Mouse (Mus musculus) lung, postnatal 14 days (tissue): ENCODE results near the gene Xpnpep1.

Experiments used
- DNase-seq: peaks from one replicate; pipeline ENCODE4 v3.0.0; 2021

Gene Xpnpep1

DNA sequence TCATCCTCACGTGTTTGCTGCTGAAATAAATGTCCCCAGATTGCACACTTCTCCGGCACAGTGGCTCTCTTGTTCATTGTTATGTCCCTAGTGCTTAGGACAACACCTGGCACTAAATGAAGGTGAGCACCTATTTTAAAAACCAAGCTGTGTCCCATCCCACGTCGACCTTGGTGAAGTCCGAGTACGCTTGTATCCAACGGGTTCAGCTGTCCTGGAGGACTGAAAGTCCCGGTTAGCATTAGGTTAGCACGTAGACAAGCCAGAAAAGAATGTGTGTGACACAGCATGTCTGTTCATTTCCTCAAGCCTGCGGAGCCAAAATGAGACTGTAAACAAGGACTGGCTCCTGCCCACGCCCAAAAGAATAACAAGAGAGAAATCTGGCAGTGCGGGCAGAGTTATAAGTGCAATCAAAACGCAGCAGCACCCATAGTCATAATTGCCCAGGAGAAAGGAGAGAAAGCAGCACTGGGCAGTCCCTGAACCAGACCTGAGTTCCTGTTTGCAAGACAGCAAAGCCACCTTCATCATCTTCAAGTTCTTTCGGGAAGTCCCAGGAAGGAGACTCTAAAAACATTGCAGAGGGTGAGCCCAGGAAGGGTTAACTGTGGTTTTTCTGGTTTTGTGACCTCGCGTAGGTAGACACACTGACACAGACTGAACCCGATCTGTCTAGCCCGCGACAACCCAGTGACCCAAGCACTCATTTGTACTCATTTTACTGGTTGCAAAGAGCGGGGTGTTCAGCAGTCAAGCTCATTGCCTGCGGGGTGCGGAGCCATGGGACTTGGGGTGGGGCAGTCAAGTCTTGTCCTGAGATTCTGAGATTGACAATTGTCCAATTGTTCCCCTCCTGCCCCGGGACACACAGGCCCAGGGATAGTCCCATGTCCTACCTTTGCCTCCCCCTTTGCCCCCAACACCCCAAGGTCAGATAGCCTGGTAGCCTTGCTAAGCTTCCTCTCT lies at the start of gene Xpnpep1:
Xpnpep1 (minus strand) TSS at position 51 of the 969 bp plus-strand sequence.
- DNase-seq: peak; percentile 50

DNA sequence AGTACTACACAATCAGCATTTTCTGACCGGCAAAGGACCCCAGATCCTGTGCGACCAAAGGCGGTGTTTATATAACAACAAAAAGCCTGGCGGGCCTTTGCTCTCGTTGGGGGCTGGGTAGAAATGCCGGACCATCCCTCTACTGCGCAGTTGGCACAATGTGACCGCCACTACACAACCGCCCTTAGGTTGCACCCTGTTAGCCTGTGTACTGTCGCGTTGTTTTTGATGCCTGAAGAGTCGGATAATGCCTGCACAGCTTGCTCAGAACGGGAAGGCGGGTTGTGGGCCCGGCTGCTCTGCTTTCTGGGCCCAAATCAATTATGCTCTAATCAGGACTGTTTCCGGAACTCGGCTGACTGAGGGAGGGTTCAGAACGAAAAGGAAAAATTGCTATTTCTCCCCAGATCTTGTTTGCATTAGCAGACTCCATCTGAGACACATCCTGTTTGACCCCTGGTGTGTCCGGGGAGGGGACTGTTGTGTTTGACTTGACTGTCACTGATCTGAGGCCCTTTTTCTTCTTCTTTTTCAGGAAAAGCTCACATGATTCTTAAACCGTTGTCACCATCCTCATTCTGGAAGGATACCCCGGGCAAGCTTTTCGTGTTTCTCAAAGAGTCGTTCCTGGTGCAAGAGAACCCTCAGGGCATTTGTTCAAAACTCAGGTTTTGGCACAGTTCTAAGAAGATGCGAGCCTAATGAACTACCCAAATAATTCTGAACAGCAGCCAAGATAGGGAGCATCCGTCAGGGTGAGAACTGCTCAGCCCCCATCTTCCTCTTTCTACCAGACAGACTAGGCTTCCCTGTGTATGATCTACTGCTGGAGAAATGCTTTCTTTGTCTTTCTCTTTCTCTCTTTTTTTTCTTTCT lies 47.5 kb upstream of the Xpnpep1 start:
- peak; percentile 38 for DNase-seq

DNA sequence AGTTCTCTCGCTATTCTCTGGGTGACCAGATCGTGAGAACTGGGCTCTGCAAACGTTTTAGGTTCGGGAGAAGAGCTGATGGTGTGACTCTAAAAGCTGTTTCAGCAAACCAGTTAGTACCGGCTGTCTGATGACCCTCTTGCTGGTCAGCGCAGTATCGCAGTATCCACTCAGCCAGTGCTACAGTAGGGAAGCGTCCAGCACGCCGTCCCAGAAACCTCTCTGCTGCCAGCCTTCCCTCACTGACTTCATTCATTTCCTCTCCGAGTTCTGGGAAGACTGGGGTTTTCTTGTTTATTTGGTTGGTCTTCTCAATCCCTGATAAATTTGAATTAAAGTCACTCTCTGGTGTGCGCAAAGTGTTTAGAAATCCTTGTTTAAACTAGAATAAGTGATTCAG lies 46.8 kb upstream of the Xpnpep1 start:
- peak; percentile 36 for DNase-seq

DNA sequence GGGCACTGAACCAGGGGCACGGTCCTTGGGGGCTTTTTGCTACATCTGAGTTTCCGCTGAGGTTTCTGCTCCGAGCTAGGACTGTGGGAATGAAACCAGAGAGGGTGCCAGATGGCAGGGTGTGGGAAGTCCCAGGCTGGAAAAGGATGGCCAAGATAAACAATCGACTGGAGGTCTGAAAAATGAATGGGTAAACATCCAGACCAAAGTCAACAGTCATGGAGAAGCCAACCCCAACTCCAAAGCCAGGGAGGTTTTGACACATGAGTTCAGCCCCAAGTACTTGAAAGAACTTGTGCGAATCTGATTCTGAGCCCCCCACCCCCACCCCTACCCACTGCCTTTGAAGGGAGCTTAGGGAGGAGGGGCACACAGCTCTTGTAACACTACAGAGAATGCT lies 44.7 kb upstream of the Xpnpep1 start:
- peak; percentile 57 for DNase-seq

DNA sequence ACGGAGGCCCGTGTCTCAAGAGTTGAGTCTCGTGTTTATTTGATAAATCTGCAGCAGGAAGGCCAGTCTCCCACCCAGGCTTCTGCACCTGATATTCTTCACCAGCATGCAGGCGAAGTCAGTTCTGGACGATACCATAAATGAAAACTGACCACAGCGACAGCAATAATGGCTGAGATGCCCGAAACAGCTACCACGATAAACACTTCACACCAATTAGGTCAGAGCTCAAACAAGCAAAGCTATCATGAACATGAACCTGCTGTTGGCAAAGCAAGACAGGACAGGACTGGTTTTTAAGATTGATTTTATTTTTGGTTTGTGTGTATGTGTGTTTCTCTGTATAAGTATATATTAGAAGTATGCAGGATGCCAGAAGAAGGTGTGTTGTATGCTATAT lies 42.8 kb upstream of the Xpnpep1 start:
- no peak for DNase-seq

DNA sequence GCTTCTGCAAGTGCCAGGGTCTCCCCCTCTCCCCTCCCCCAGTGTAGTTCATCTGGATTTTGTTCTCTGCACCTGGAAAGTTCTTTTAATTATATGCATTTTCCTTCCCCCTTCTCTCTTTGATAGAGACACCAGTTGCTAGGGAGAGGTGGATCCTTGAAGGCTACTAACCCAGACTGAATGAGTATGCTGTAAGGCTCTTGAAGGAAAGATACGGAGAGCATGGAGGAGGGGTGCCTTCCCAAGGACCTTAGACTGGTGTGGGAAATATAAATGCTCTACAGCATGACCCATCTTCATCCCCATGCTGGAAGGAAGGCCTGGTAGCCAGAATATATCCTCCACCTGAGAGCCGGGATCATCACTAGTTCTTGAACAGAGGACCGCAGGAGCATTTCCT lies 41.3 kb upstream of the Xpnpep1 start:
- DNase-seq: no peak

DNA sequence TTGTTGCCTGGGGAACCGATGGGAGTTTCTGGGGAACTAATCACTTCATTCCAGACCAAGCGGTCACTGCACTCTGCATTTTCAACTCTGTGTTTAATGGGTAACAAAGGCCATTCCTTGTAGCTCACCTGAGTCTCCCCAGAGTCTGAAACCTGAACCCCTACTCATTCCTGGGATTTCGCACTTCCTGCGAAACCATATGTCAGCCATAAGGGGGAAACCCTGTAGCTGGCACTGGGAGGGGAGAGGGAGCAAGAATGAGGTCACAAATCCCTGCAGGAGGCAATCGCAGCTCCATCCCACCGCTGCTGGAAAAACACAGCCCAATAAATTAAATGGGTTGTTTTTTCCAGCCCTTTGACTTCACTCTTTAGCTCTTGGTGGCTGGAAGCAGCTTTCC lies 40.9 kb upstream of the Xpnpep1 start:
- DNase-seq: no peak

DNA sequence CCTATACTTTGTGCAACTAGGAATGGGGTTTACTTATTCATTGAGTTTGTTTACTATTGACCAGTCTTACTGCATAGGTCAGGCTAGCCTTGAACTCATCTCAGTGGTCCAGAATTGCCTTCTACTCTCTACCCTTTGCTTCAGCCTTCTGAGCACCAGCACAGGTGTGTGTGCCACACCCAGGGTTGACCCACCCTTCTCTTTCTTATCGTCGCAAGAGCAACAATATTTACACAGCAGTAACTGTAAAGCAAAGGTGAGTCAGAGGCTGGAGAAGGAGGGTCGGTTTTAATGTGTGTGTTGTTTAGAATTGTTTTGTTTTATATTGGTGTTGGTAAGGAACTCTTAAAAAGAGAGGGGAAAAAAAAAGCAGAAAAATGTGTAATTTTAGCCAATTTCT lies 40.5 kb upstream of the Xpnpep1 start:
- DNase-seq: no peak

DNA sequence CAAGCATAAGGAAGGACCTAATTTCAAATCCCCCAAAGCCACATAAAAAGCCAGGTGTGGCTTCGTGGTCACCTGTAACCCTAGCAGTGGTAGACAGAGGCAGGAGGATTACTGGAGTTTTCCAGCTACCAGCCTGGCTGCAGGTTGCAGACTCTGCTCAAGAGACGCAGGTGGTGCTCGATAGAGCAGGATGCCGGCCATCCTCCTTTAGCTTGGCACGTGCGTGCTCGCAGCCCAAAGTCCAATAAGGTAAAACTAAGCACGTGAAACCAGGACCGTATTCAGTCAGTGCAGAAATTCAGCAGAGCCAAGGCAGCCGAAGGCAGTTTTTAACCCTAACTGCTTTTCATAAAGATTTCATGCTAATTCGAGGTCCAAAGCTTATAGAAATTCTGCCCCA lies 40.0 kb upstream of the Xpnpep1 start:
- DNase-seq: no peak

DNA sequence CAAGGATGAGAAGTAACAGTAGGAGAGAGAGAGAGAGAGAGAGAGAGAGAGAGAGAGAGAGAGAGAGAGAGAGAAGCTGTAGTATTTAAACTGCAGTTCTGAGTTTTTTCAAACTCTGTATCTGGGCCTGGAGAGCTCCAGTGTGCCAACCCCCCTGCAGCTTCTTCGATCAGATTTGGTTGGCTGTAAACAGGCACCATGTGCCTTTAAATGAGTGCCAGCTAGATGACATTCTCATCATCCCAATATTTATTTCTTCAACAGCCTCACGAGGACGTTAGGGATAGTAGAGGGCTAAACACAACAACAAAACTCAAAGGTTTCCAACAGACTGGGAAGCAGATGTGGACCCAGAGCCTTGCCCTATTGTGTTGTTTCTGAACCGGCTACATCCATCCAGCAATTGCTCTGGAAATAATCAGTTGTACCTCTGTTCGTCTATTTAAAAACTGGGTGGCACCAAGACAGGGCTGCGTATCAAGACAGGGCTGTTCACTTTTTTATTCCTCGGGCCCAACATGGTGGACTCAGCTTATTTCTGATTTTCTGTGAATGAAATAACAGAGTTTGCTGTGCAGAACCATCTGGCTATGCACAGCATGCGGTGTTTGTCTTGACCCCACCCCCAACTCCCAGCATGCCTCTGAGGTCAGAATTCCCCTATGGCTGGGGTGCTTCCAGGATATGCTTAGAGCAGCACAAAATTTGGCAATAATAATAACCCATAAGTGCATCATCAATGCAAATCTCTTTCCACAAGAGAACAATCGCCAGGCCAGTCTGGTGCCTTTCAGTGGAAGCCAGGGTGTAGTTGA lies 38.5 kb upstream of the Xpnpep1 start:
- no peak for DNase-seq

DNA sequence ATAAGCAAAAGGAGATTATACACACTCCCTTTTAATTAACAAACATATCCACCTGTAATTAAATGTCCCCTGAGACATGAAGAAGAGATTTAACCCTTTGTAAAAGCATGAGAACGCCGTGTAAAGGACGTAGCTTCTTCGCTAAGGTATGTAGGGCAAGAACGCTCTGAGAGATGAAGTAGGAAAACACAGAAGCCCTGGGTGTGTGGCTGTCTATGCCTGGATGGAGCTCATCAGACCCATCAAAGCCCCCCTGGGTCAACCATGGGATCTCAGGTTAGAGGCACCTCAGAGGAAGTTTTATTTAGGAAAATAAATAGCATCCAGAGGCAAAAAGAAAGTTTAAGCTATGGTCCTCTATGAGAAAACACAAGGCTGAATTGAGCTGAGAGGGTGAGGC lies 37.3 kb upstream of the Xpnpep1 start:
- DNase-seq: no peak

DNA sequence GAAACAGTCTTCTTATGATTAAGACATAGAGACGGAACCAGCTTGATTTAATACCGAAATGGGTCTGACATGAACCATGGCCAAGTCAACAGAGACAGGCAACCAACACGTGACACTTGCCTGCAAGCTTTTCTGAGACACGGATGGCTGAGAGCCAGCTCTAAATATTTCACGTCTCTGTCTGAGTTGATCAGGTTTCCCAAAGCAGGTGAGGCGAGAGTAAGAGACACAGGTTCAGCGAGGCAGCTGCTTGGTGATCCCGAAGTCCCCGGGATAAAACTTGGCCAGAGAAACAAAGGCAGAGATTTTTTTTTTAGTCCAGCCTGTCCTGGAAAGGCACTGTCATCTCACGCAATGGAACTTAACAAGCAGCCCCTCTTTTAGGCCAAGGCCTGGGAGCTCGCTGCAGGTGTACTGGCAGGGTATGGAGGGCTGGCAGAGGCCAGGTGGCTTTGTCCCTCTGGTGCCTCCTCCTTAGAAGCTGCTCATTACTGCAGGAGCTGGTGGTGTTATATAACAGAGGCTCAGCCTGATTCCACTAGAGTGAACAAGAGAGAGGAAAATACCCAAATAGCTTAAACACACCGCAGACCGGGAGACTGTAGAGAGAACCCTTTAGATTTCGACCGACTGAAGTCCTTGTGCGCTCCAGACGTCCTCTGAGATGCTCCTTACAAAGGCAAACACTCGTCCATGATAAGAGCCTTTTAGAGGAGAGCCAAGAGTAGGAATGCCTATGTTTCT lies 36.4 kb upstream of the Xpnpep1 start:
- peak; percentile 31 for DNase-seq

DNA sequence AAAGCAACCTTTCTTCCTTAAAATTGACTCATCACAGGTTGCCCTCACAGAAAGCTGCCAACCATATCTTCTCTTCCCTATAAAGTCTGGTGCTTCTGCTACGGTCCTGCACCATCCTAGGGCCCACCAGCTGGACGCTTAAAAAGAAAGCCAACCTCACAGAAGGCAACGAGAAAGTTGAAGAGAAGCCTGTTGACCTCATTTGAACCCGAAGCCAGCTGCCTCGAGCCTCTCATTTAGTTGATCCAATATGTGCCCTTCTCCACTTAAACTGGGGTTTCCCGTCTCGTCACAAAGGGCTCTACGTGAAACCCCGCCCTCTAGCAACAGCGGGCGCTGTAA lies 35.9 kb upstream of the Xpnpep1 start:
- no peak for DNase-seq

DNA sequence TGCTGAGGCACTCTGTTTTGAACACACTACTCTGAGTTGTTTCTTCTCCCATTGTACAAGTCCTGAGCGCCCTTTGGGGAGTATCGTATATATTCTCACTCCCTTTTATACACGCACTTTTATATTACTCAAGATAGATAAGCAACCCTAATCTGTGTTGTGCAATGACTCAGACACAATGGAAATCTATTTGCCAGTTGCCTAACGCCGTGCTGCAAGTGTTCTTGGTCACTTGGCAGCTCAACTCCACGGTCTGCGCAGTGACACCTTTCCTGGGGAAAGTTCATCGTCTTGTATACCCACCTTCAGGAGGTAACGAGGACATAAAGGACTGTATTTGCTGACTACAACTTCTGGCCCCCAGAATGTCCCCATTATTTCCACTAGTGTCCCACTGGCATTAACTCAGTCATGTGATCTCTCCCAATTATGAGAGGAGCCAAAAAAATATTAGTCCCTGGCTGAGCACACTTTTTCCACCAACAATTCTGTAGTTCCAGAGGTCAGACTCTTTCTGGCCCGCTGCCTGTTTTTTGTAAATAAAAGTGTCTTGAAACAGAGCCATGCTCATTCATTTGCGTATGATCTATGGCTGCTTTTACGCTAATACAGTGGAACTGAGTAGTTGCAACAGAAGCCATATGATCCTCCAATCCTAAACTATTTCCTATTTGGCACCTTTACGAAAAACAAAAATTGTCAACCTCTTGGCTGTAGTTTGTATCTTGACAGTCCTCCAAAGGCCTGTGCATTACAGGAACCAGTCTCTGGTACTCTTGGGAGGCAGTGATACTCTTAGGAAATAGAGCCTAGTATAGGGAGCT lies 35.1 kb upstream of the Xpnpep1 start:
- DNase-seq: peak; percentile 61

DNA sequence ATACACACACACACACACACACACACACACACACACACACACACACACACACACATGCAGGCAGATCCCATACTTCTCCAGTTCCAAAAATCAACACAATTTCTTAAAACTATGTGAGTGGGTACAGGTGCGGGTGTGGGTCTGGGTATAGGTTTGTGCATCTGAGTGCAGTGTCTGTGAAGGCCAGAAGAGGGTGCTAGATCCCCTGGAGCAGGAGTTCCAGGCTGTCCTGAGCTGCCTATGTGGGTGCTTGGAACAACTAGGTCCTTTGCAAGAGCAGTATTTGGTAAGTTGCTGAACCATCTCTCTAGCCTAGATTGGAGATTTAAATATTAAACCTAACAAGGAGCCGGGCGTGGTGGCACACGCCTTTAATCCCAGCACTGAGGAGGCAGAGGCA lies 33.5 kb upstream of the Xpnpep1 start:
- DNase-seq: no peak

DNA sequence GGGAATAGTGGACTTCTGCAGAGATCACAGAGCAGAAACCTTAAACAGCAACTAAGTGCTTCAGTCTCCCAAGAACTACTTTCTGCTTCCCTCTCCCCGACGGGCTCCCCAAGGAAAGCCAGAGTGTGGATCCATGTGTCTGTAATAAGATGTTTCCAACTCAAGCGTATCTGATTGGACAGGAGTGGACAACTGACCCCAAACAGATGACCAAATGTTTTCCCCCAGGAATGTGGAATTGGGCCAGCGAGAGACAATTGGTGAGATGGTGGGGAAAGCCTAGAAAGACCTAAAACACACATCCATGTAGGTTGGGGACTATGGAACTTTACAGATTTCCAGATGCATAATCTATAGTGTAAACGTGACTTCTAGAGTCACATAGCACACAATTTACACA lies 32.4 kb upstream of the Xpnpep1 start:
- DNase-seq: no peak

DNA sequence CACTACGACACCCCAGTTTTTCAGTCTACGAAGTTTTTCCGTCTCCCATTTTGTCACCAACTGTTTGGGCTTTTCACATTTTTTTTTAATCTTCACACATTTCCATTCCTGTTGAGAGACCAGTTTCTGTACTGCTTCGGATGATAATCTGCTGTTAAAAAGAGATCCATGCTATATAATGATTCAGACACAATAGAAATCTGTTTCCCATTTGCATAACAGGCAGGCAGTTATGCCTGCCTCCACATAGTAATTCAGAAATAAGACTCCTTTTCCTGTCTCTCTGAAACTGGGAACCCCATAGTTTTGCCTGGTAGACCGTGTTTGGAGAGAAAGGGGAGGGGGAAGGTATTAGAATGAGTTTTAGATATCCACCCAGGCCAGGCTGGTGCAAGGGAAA lies 31.6 kb upstream of the Xpnpep1 start:
- DNase-seq: no peak

DNA sequence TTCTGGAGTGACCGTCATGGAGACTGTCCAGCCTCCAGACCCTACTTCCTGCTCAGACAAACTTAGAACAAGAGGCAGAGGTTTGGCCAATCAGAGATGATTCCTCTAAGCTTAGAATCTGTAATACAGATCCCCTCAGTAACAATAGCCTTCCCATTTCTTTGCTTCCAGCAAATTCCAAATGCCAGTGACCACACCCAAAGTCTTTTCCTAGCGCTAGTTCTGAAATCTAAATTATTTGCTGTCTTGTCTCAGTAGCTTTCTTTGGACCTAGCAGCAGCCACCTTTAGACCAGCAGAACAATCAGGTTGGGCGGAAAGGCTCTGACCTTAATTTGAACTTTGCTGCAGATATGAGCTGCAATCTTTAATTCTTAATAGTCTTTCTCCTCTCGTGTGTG lies 30.9 kb upstream of the Xpnpep1 start:
- no peak for DNase-seq

DNA sequence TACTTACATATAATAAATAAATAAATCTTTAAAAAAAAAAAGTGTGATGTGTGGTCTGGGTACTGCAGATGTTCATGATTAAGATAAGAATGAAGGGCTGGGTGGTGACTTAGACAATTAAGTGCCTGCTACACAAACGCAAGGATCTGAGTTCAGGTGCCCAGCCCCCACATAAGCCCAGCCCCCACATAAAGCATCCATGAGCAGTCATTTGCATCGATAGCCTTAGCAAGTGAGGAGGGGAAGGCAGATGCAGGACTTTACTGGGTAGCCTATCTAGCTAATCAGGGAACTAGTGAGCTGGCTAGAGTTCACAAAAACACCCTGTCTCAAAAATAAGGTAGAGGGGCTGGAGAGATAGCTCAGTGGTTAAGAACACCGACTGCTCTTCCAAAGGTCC lies 29.4 kb upstream of the Xpnpep1 start:
- no peak for DNase-seq

DNA sequence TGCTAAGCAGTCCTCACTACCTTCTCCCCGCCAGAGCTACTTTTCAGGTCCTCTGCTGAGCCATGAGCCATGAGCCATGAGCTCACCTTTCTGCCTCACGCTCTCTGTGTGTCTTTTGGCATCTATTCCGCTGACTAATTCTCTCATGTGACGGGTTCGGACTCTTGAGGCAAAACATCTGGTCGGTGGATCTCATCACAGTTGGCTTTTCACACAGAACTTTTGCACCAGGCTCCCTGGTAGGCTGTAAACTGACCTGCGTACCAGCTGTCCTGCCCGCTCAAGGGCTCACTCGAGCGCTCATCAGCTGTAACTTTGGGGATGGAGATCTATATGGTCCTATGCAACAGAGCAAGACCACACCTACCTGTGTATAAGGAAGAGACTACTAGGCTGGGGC lies 26.9 kb upstream of the Xpnpep1 start:
- peak; percentile 26 for DNase-seq

DNA sequence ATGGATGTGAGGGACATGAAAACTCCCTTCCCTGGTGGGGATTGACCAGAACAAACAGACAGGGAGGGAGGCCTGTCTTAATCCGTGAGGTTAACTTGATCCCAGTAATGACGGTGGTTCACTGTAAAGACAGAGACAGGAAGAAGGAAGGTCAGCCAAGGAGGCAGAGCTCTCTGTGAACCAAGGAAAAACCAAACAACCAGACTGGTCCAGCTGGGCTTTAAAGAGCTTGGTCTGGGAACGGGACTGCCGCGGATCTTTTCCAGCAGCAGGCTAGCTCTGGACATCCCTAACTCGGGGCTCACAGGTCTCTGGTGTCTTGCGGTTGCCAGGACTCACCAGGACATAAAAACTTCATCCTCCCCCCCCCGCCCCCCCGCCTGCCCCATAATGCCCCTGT lies 26.5 kb upstream of the Xpnpep1 start:
- DNase-seq: no peak

DNA sequence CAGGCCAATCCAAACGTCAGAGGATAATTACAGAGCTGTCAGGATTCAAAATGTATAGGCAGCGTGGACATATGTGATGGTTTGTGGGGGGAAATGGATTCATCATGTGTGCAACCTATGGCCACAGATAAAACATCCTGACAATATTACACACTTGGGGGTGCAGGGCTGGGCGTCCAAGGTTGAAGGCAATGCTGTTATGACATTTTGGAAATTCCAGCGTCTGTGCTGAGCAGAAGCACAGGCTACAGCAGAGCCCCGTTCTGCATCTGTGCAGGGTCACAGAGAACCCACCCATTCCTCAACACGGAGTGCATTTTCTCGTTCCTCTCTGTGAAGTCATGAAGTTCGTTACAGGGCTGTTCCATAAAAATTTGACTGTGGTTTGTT lies 25.0 kb upstream of the Xpnpep1 start:
- DNase-seq: no peak
